Comparison of ENCODE assay signal across 9 mouse cellular contexts in the genomic region with DNA sequence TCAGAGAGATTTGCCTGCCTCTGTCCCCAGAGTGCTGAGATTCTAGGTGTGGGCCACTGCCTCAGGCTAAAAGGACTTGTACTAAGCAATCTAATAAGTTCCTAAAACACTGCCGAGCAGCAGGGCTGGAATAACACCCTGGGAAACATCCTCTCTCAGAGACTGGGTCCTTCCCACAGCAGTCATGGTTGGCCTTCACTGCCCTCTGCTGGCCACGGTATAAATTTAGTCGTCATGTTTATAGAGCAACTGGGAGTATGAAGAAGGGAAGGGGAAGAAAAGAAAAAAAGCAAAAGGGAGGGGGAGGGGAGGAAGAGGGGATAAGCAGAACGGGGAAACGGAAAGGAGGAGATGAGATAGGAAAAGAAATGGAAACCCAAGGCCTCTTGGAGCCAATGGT. TPM values are rescaled to one million over a fixed set of nuclear protein-coding genes. Genes with fewer than 3 reads are reported as not detected.
DNase-seq lines count a peak whose midpoint lies in the region; ATAC-seq and TF ChIP-seq lines count a peak whose summit lies in the region.
"Had no signal": no experiment of that assay in that cellular context is flagged by ENCODE, and none has a peak within 500 bp of the region (broad histone marks: within the 10 kb centered on the region; RNA-seq: fewer than 3 reads in every experiment).

No protein-coding gene starts in this region.

- peak; percentile 83 for DNase-seq in hindbrain, embryonic 11.5 days (ENCODE audit: low spot score)
- peak; percentile 48 for DNase-seq in fibroblast of lung, adult 2 months (ENCODE audit: low read depth)
- DNase-seq in heart, postnatal 36 days, result peak; percentile 79 to 82
- peak; percentile 67 to 77 for DNase-seq in left cerebral cortex, postnatal 14 days (ENCODE audit: low spot score in 2 of 2)

- intact Hi-C loops in heart, postnatal 36 days (cut with DNase I), result loop anchor here (1.0 to 10.0 kb wide), 3 partner anchors 140 to 349 kb away; partner anchors contain the start of genes Ggn and Spred3
- intact Hi-C loops in left cerebral cortex, postnatal 14 days (cut with DNase I), result loop anchor here (5.0 to 10.0 kb wide), 2 partner anchors 221 to 469 kb away; partner anchors contain the start of gene Dpf1

- no peak overlapping the region for H3K4me3 ChIP-seq in hindbrain, embryonic 11.5 days (ENCODE audit: low read depth, low read length)
- no peak overlapping the region for H3K4me3 ChIP-seq in hindbrain, embryonic 12.5 days
- no peak overlapping the region for H3K4me3 ChIP-seq in bone marrow macrophage, adult 2 months (ENCODE audit: insufficient read depth, low read length)
- H3K4me3 ChIP-seq in testis, adult 2 months (ENCODE audit: control insufficient read depth, low read depth, low read length), result no peak overlapping the region
- H3K4me3 ChIP-seq: megakaryocyte, embryonic 14.5 days had no signal

- H3K4me1 ChIP-seq in hindbrain, embryonic 11.5 days (replicated peaks; ENCODE audit: control insufficient read depth, insufficient read depth, low read length), result no peaks in the 10 kb centered on the region
- no peaks in the 10 kb centered on the region for H3K4me1 ChIP-seq in hindbrain, embryonic 12.5 days
- H3K4me1 ChIP-seq in bone marrow macrophage, adult 2 months (ENCODE audit: control insufficient read depth, insufficient read depth, low read length), result peaks cover 3% of the 10 kb centered on the region; the same call in 1 of the 2 replicates
- peaks cover 7% of the 10 kb centered on the region for H3K4me1 ChIP-seq in testis, adult 2 months (ENCODE audit: control insufficient read depth, insufficient read depth, low read length)

- H3K9me3 ChIP-seq in hindbrain, embryonic 11.5 days (ENCODE audit: control insufficient read depth, low read length), result no peaks in the 10 kb centered on the region
- no peaks in the 10 kb centered on the region for H3K9me3 ChIP-seq in hindbrain, embryonic 12.5 days (replicated peaks)

- peak; percentile 87 for TF ChIP-seq CTCF in bone marrow macrophage, adult 2 months (IDR thresholded peaks at IDR 0.05; ENCODE audit: low read depth, low read length)
- peak; percentile 61; the same call in 1 of the 2 replicates for TF ChIP-seq CTCF in testis, adult 2 months (IDR thresholded peaks at IDR 0.05; ENCODE audit: control insufficient read depth, insufficient read depth, insufficient replicate concordance, low read depth, low read length)

- H3K27ac ChIP-seq in hindbrain, embryonic 11.5 days (ENCODE audit: low read depth, low read length), result no peak overlapping the region
- no peak overlapping the region for H3K27ac ChIP-seq in hindbrain, embryonic 12.5 days
- no peak overlapping the region for H3K27ac ChIP-seq in bone marrow macrophage, adult 2 months (ENCODE audit: insufficient read depth, low read depth, low read length)
- H3K27ac ChIP-seq in testis, adult 2 months (ENCODE audit: control insufficient read depth, insufficient read depth, low read depth, low read length), result no peak overlapping the region

- no peak overlapping the region for H3K4me2 ChIP-seq in hindbrain, embryonic 11.5 days (replicated peaks; ENCODE audit: low read depth, low read length)
- H3K4me2 ChIP-seq in hindbrain, embryonic 12.5 days (replicated peaks), result no peak overlapping the region

- H3K36me3 ChIP-seq in hindbrain, embryonic 11.5 days (ENCODE audit: control insufficient read depth, insufficient read depth, low read length), result no peaks in the 10 kb centered on the region
- H3K36me3 ChIP-seq in hindbrain, embryonic 12.5 days, result no peaks in the 10 kb centered on the region
- no peaks in the 10 kb centered on the region for H3K36me3 ChIP-seq in testis, adult 2 months (ENCODE audit: control insufficient read depth, insufficient read depth, low read length)

- no peaks in the 10 kb centered on the region for H3K27me3 ChIP-seq in hindbrain, embryonic 11.5 days (ENCODE audit: control insufficient read depth, insufficient read depth, low read length)
- H3K27me3 ChIP-seq in hindbrain, embryonic 12.5 days, result no peaks in the 10 kb centered on the region
- no peaks in the 10 kb centered on the region for H3K27me3 ChIP-seq in testis, adult 2 months (ENCODE audit: control insufficient read depth, insufficient read depth, low read length)

- 2% methylated on average over 5 of the region's 5 CpGs for WGBS in hindbrain, embryonic 11.5 days
- under 1% methylated on average over 5 of the region's 5 CpGs for WGBS in hindbrain, embryonic 12.5 days

- no peak overlapping the region for H3K9ac ChIP-seq in hindbrain, embryonic 11.5 days (ENCODE audit: low read depth, low read length)
- H3K9ac ChIP-seq in hindbrain, embryonic 12.5 days, result no peak overlapping the region

- no peak for ATAC-seq in hindbrain, embryonic 11.5 days (ENCODE audit: low FRiP score)
- ATAC-seq in hindbrain, embryonic 12.5 days (ENCODE audit: low FRiP score), result no peak
- ATAC-seq in monocyte, adult 5-6 weeks (replicated peaks; ENCODE audit: insufficient number of reproducible peaks, low FRiP score, low TSS enrichment, poor library complexity, severe bottlenecking), result peak; percentile 41; the same call in 1 of the 2 replicates

- TF ChIP-seq POLR2A in bone marrow macrophage, adult 2 months (IDR thresholded peaks at IDR 0.05; ENCODE audit: borderline replicate concordance, low read depth, low read length), result no peak
- no peak for TF ChIP-seq POLR2A in testis, adult 2 months (IDR thresholded peaks at IDR 0.05; ENCODE audit: control insufficient read depth, low read depth, low read length)

RNA-seq across cellular contexts. Expression of gene Sipa1l3, which starts 5.3 kb away (rescaled TPM):
- 6.1 and 11.2 TPM in 2 replicates for polyA plus RNA-seq in hindbrain, embryonic 11.5 days (2014; fragmentation: Nextera tagmentation; extraction: Ambion mirVana)
- 15.9 and 18.3 TPM in 2 replicates for polyA plus RNA-seq in hindbrain, embryonic 12.5 days (2016; fragmentation: Nextera tagmentation; extraction: Ambion mirVana)
- polyA plus RNA-seq in bone marrow macrophage, adult 2 months (2012; ENCODE audit: insufficient read depth, insufficient read length, missing spikeins), result 14.7 and 23.4 TPM in 2 replicates
- total RNA-seq in heart, postnatal 36 days (2021), result 1 to 10 TPM; 8.4 to 9.7 TPM
- 10 to 100 TPM; 50.1 to 54.8 TPM for total RNA-seq in left cerebral cortex, postnatal 14 days (2021)
- total RNA-seq in monocyte, adult 5-6 weeks (2017), result 12.2 to 30.0 TPM (median 15.8 TPM) in 3 replicates
- polyA plus RNA-seq in testis, adult 2 months (2012; rRNA removed), result 68.0 and 71.5 TPM in 2 replicates
